Mouse (Mus musculus) erythroblast, embryonic 14.5 days (primary cell): ENCODE measurements around the gene Lonp1. TPM values are rescaled to one million over a fixed set of nuclear protein-coding genes. Genes with fewer than 3 reads are reported as not detected.

Experiments
- H3K27me3 ChIP-seq: 2 replicates; pipeline ENCODE4 v1.6.1; 2012; ENCODE audit warnings: inconsistent platforms; ENCODE audit not compliant: control insufficient read depth
- H3K36me3 ChIP-seq: 2 replicates; pipeline ENCODE4 v1.6.1; 2012; ENCODE audit warnings: mild to moderate bottlenecking, inconsistent platforms; ENCODE audit not compliant: control insufficient read depth
- H3K4me1 ChIP-seq: 2 replicates; pipeline ENCODE4 v1.6.1; 2012; ENCODE audit warnings: inconsistent platforms; ENCODE audit not compliant: control insufficient read depth
- H3K4me3 ChIP-seq: replicated peaks from 2 replicates; pipeline ENCODE3; 2012; ENCODE audit warnings: moderate library complexity, mild to moderate bottlenecking, inconsistent platforms
- H3K9me3 ChIP-seq: 2 replicates; pipeline ENCODE4 v1.6.1; 2012; ENCODE audit warnings: low read length, inconsistent platforms, mixed read lengths; ENCODE audit not compliant: control insufficient read depth
- GATA1 ChIP-seq: IDR thresholded peaks from 2 replicates; pipeline ENCODE4 v1.6.1; 2012; ENCODE audit warnings: low read length, inconsistent platforms, mixed read lengths
- TAL1 ChIP-seq: IDR thresholded peaks from 3 replicates; pipeline ENCODE4 v1.6.1; 2012; ENCODE audit warnings: low read length, inconsistent platforms, mixed read lengths
- polyA plus RNA-seq: library from polyadenylated mRNA; stranded (reverse); fragments of >175 nt; gene quantifications from 2 replicates; pipeline ENCODE4 v1.2.3, GENCODE M21; 2012

The Lonp1 gene
- polyA plus RNA-seq, result 6.7 TPM in 2 replicates

- Histone ChIP-seq H3K4me1 (peaks cover 36% of the 10 kb centered on the region), H3K36me3 (peaks cover 35% of the 10 kb centered on the region), H3K4me3 (peak within 1 kb of the TSS; percentile 88), H3K27me3 (peaks cover 21% of the 10 kb centered on the region), H3K9me3 (no peaks in the 10 kb centered on the region)
- no peak for TF ChIP-seq TAL1
- no peak for TF ChIP-seq GATA1
Observed at GRCm38 (mm10) chr17:56626754-56627470, at the start of gene Lonp1. Lonp1 (minus strand) TSS chr17:56626887.

- peaks cover 41% of the 10 kb centered on the region for H3K36me3 ChIP-seq
- H3K27me3 ChIP-seq, result peaks cover 6% of the 10 kb centered on the region
- H3K4me1 ChIP-seq, result peaks cover 61% of the 10 kb centered on the region
- H3K4me3 ChIP-seq, result peak overlapping the region; percentile 98
- H3K9me3 ChIP-seq, result no peaks in the 10 kb centered on the region
- TF ChIP-seq TAL1 (no peak), GATA1 (no peak)
Observed at GRCm38 (mm10) chr17:56673647-56674416, 47.1 kb upstream of the Lonp1 start.

- peaks cover 13% of the 10 kb centered on the region for H3K27me3 ChIP-seq
- H3K9me3 ChIP-seq, result no peaks in the 10 kb centered on the region
- peaks cover 67% of the 10 kb centered on the region for H3K4me1 ChIP-seq
- peak within 1 kb of the TSS; percentile 98 for H3K4me3 ChIP-seq
- H3K36me3 ChIP-seq, result peaks cover 36% of the 10 kb centered on the region
- TF ChIP-seq TAL1 (no peak), GATA1 (no peak)
Observed at GRCm38 (mm10) chr17:56672941-56673646, 46.4 kb upstream of the Lonp1 start, which contains the start of gene Ranbp3. Ranbp3 (plus strand) TSS chr17:56673294.

GRCm38 (mm10) chr17:56669766-56670165, 43.1 kb upstream of the Lonp1 start:
- Histone ChIP-seq H3K4me3 (no peak overlapping the region), H3K4me1 (peaks cover 37% of the 10 kb centered on the region), H3K9me3 (no peaks in the 10 kb centered on the region), H3K27me3 (peaks cover 35% of the 10 kb centered on the region), H3K36me3 (peaks cover 3% of the 10 kb centered on the region)
- TF ChIP-seq GATA1 (no peak), TAL1 (no peak)

- peak overlapping the region; percentile 41 for H3K4me3 ChIP-seq
- H3K9me3 ChIP-seq, result no peaks in the 10 kb centered on the region
- peaks cover 31% of the 10 kb centered on the region for H3K4me1 ChIP-seq
- H3K27me3 ChIP-seq, result peaks cover 44% of the 10 kb centered on the region
- TF ChIP-seq GATA1, result no peak
- TF ChIP-seq TAL1, result no peak
- H3K36me3 ChIP-seq, result no peaks in the 10 kb centered on the region
Observed at GRCm38 (mm10) chr17:56668384-56669144, 41.9 kb upstream of the Lonp1 start.

- Histone ChIP-seq H3K27me3 (peaks cover 53% of the 10 kb centered on the region), H3K4me3 (no peak overlapping the region)
- TF ChIP-seq GATA1 (no peak), TAL1 (no peak)
Observed at GRCm38 (mm10) chr17:56667591-56667990, 40.9 kb upstream of the Lonp1 start.

GRCm38 (mm10) chr17:56666384-56666783, 39.7 kb upstream of the Lonp1 start:
- peaks cover 61% of the 10 kb centered on the region for H3K27me3 ChIP-seq
- H3K36me3 ChIP-seq, result no peaks in the 10 kb centered on the region
- TF ChIP-seq TAL1 (no peak), GATA1 (no peak)
- H3K9me3 ChIP-seq, result no peaks in the 10 kb centered on the region
- no peak overlapping the region for H3K4me3 ChIP-seq
- H3K4me1 ChIP-seq, result peaks cover 18% of the 10 kb centered on the region

More at GRCm38 (mm10) chr17:56667591-56667990, 40.9 kb upstream of the Lonp1 start:
- Histone ChIP-seq H3K36me3 (no peaks in the 10 kb centered on the region), H3K4me1 (peaks cover 28% of the 10 kb centered on the region), H3K9me3 (no peaks in the 10 kb centered on the region)

- Histone ChIP-seq H3K4me3 (no peak overlapping the region), H3K4me1 (peaks cover 14% of the 10 kb centered on the region), H3K27me3 (peaks cover 63% of the 10 kb centered on the region), H3K36me3 (no peaks in the 10 kb centered on the region), H3K9me3 (no peaks in the 10 kb centered on the region)
- no peak for TF ChIP-seq GATA1
- no peak for TF ChIP-seq TAL1
Observed at GRCm38 (mm10) chr17:56664333-56664732, 37.6 kb upstream of the Lonp1 start.
